Mouse (Mus musculus) testis, adult 2 months (tissue): ENCODE results near the gene Palm3.

Experiments used
- CTCF ChIP-seq: fragments of 200-500 bp; IDR thresholded peaks from 2 replicates; pipeline ENCODE4 v1.5.1; 2012; ENCODE audit warnings: low read depth, mild to moderate bottlenecking, inconsistent platforms, low read length, moderate library complexity; ENCODE audit not compliant: control insufficient read depth, insufficient read depth, insufficient replicate concordance
- POLR2A ChIP-seq: fragments of 200-500 bp; IDR thresholded peaks from 2 replicates; pipeline ENCODE4 v1.6.1; 2012; ENCODE audit warnings: low read depth, mild to moderate bottlenecking, inconsistent platforms, low read length, moderate library complexity; ENCODE audit not compliant: control insufficient read depth

GRCm38 (mm10) chr8:84068316-84069035 is 47.2 kb downstream of the Palm3 start:
- TF ChIP-seq POLR2A (no peak), CTCF (no peak)
